Mouse (Mus musculus) G1E (cell line): Measurements from ENCODE around the gene Prl3b1.

ENCODE experiments used
- CTCF ChIP-seq: IDR thresholded peaks from 2 replicates; pipeline ENCODE4 v1.5.1; 2012; ENCODE audit warnings: low read depth, low read length, inconsistent platforms, mixed read lengths
- GATA1 ChIP-seq: IDR thresholded peaks from 2 replicates; pipeline ENCODE4 v1.6.1; 2012; ENCODE audit warnings: borderline replicate concordance, low read length, inconsistent platforms, mixed read lengths
- GATA2 ChIP-seq: IDR thresholded peaks from 2 replicates; pipeline ENCODE4 v1.6.1; 2012; ENCODE audit warnings: low read depth, low read length, inconsistent platforms, borderline replicate concordance
- POLR2AphosphoS5 ChIP-seq: IDR thresholded peaks from 2 replicates; pipeline ENCODE4 v1.6.1; 2012; ENCODE audit warnings: low read depth, low read length, inconsistent platforms; ENCODE audit not compliant: insufficient replicate concordance
- TAL1 ChIP-seq: conservative IDR thresholded peaks from 2 replicates; pipeline ENCODE4 v1.6.1; 2012; ENCODE audit warnings: low read depth, low read length, inconsistent platforms, mixed read lengths

DNA sequence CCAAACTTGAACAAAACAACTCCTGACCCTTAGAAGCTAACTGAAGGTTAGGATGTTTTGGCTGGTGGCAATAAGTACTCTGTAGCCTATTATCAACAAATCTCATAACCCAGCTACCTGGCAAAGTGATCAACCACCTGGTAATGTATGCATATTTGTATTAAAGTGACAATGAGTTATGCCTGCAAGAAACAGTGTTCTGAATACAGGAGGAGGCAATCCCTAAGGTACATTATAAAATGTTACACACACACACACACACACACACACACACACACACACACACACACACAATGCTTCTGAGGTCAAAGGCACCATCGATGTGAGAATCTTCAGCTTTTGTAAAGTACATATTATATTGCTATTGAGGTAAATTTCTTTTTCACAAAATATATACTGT lies at the start of gene Prl3b1:
- TF ChIP-seq CTCF = no peak
- no peak for TF ChIP-seq GATA1
- no peak for TF ChIP-seq POLR2AphosphoS5
- TF ChIP-seq GATA2 = no peak
- no peak for TF ChIP-seq TAL1
